Mouse (Mus musculus): ENCODE data around the gene Osbpl10. TPM values are rescaled to one million over a fixed set of nuclear protein-coding genes. Genes with fewer than 3 reads are reported as not detected.
A peak's percentile ranks its signal among the peaks of the same experiment; 100 is the strongest.

Osbpl10 gene
- polyA plus RNA-seq, 1 experiment: 7.1 TPM

GRCm38 (mm10) chr9:115192890-115193289 lies 214.5 kb downstream of the Osbpl10 start:
- WGBS: 76% methylated on average over 3 of the region's 3 CpGs
- no peak overlapping the region for H3K4me3 ChIP-seq (replicated peaks; ENCODE audit: extremely low read depth, low read depth, low read length)
- DNase-seq: no peak
- peaks cover 3% of the 10 kb centered on the region; the same call in 1 of the 2 replicates for H3K4me1 ChIP-seq (ENCODE audit: control insufficient read depth, insufficient read depth, low read length)
- TF ChIP-seq POLR2A (IDR thresholded peaks at IDR 0.05; ENCODE audit: borderline replicate concordance, extremely low read depth, low read depth, low read length): no peak
- no peak for TF ChIP-seq CTCF (IDR thresholded peaks at IDR 0.05; ENCODE audit: insufficient read depth, low read length)

- 66% methylated on average over 7 of the region's 7 CpGs for WGBS
- 0 out of 2 replicates have a peak, but pooled peaks cover 3% of the 10 kb centered on the region for H3K4me1 ChIP-seq (ENCODE audit: control insufficient read depth, insufficient read depth, low read length)
- H3K4me3 ChIP-seq (replicated peaks; ENCODE audit: extremely low read depth, low read depth, low read length): no peak overlapping the region
- TF ChIP-seq POLR2A (IDR thresholded peaks at IDR 0.05; ENCODE audit: borderline replicate concordance, extremely low read depth, low read depth, low read length) (no peak), CTCF (IDR thresholded peaks at IDR 0.05; ENCODE audit: insufficient read depth, low read length) (no peak)
- peak; percentile 52 for DNase-seq
Observed at GRCm38 (mm10) chr9:115197082-115197481, 218.7 kb downstream of the Osbpl10 start.

DNA sequence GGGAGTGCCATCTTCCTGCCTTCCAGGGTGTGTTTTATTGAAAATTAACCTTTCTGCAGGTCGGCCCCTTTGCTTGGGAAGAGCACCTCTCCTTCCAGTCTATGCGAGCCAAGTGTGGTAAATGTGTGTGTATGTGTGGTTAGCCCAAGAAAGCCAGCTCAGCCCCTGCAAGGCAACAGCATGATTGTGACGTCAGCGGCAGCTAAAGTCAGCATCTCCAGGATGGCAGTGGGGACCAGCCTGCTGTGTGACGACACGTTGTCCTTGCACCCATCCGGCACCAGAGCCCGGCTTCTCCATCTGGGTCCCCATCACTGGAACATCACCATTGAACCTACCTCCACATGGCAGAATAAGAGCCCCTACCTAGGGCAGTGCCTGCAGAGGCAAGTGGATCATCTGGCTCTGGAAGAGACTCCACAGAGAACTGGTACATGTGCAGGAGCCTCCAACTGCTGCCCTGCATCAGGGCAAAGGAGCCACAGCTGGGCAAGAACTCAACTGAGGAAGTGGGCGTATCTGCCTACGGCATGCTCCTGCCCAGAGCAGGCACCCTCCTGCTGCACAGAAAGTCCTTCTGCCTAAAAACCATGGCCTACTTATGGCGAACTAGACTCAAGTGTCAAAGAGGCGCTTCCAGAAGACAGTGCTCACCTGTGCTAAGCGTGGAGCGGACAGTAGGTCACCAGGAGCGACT lies 221.9 kb downstream of the Osbpl10 start:
- DNase-seq: no peak
- TF ChIP-seq POLR2A (IDR thresholded peaks at IDR 0.05; ENCODE audit: borderline replicate concordance, extremely low read depth, low read depth, low read length): no peak
- no peak for TF ChIP-seq CTCF (IDR thresholded peaks at IDR 0.05; ENCODE audit: insufficient read depth, low read length)
- Histone ChIP-seq H3K4me3 (replicated peaks; ENCODE audit: extremely low read depth, low read depth, low read length) (no peak overlapping the region), H3K4me1 (ENCODE audit: control insufficient read depth, insufficient read depth, low read length) (0 out of 2 replicates have a peak, but pooled peaks cover 3% of the 10 kb centered on the region)
- WGBS: 87% methylated on average over 15 of the region's 15 CpGs

DNA sequence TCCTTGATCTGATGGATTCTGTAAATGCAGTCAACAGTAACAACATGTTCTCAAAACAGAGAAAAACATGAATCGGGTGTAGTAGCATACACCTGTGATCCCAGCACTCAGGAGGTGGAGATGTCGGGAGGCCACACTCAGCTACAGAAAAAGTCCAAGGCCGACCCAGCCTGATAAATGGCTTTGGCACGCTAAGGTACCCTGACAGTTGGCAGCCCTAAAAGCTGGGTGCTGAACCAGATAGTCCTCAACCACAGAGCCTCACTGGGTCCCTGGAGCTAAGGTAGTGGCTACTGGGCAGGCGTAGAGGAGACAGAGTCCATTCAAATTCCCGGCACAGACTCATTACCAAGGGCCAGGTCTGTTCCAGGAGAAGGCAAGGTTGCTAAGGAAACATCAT lies 222.9 kb downstream of the Osbpl10 start:
- WGBS: 94% methylated on average over 6 of the region's 6 CpGs
- no peak for TF ChIP-seq CTCF (IDR thresholded peaks at IDR 0.05; ENCODE audit: insufficient read depth, low read length)
- TF ChIP-seq POLR2A (IDR thresholded peaks at IDR 0.05; ENCODE audit: borderline replicate concordance, extremely low read depth, low read depth, low read length): no peak
- no peak overlapping the region for H3K4me3 ChIP-seq (replicated peaks; ENCODE audit: extremely low read depth, low read depth, low read length)

DNA sequence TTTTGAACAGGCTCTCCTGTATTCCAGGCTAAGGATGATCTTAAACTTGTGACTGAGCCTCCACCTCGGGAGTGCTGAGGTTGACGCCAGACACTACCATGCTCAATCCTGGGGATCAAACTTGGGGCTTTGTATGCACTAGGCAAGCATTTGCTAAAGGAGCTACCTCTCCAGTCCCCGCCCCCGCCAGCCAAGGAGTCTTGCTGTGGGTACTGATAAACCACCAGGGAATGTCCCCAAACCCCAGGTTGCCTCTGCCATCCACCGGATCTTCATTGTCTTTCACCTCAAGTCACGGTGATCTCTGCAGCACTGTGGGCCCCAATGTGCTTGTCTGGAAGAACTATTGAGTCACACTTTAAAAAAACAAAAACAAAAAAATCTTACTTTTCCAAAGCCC lies 224.8 kb downstream of the Osbpl10 start:
- DNase-seq: no peak
- 75% methylated on average over 6 of the region's 6 CpGs for WGBS
- H3K4me1 ChIP-seq (ENCODE audit: control insufficient read depth, insufficient read depth, low read length): no peaks in the 10 kb centered on the region
- TF ChIP-seq CTCF (IDR thresholded peaks at IDR 0.05; ENCODE audit: insufficient read depth, low read length) (no peak), POLR2A (IDR thresholded peaks at IDR 0.05; ENCODE audit: borderline replicate concordance, extremely low read depth, low read depth, low read length) (no peak)
- no peak overlapping the region for H3K4me3 ChIP-seq (replicated peaks; ENCODE audit: extremely low read depth, low read depth, low read length)

More for the DNA sequence above, 222.9 kb downstream of the Osbpl10 start:
- H3K4me1 ChIP-seq (ENCODE audit: control insufficient read depth, insufficient read depth, low read length): 0 out of 2 replicates have a peak, but pooled peaks cover 2% of the 10 kb centered on the region
- DNase-seq: no peak

DNA sequence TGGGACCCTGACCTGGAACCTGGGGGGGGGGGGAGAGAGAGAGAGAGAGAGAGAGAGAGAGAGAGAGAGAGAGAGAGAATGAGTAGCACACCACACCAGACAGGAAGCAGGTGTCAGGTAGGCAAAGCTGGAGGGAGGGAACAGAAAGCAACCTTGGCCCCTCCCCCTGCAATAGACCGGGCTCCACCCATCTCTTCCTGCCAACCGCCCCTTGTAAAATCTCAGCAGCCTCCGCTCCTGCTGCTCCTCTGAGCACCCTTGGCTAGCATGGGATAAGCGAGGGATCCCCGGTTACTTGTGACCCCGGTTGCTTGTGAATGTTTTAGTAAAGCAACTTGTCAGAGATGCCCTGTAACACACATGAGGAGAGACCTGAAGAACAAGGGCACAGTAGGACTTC lies 227.1 kb downstream of the Osbpl10 start:
- no peak for TF ChIP-seq POLR2A (IDR thresholded peaks at IDR 0.05; ENCODE audit: borderline replicate concordance, extremely low read depth, low read depth, low read length)
- TF ChIP-seq CTCF (IDR thresholded peaks at IDR 0.05; ENCODE audit: insufficient read depth, low read length): no peak
- DNase-seq: peak; percentile 31

DNA sequence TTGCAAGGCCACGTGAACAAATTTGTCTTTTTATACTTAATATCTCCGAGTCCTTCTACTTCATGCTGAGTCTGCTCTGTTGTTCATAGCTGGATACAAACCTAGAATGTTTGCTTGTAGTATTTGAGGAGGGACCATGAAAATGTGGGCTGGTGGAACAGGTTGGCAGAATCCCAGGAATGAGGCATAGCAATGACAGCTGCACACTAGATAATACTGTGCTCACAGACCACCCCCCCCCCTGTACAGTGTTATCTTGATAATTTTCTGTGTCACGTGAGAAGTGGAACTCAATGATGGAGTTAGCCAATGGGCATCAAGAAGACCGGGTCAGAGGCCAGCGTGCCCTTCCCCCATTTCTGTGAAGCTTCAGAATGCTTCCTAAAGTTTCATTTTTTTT lies 227.8 kb downstream of the Osbpl10 start:
- no peak overlapping the region for H3K4me3 ChIP-seq (replicated peaks; ENCODE audit: extremely low read depth, low read depth, low read length)
- WGBS: 54% methylated on average over 5 of the region's 5 CpGs
- no peak for DNase-seq
- H3K4me1 ChIP-seq (ENCODE audit: control insufficient read depth, insufficient read depth, low read length): no peaks in the 10 kb centered on the region
- TF ChIP-seq CTCF (IDR thresholded peaks at IDR 0.05; ENCODE audit: insufficient read depth, low read length) (no peak), POLR2A (IDR thresholded peaks at IDR 0.05; ENCODE audit: borderline replicate concordance, extremely low read depth, low read depth, low read length) (no peak)

More for the DNA sequence above, 227.1 kb downstream of the Osbpl10 start:
- WGBS: 10% methylated on average over 6 of the region's 6 CpGs
- Histone ChIP-seq H3K4me3 (replicated peaks; ENCODE audit: extremely low read depth, low read depth, low read length) (no peak overlapping the region), H3K4me1 (ENCODE audit: control insufficient read depth, insufficient read depth, low read length) (no peaks in the 10 kb centered on the region)

DNA sequence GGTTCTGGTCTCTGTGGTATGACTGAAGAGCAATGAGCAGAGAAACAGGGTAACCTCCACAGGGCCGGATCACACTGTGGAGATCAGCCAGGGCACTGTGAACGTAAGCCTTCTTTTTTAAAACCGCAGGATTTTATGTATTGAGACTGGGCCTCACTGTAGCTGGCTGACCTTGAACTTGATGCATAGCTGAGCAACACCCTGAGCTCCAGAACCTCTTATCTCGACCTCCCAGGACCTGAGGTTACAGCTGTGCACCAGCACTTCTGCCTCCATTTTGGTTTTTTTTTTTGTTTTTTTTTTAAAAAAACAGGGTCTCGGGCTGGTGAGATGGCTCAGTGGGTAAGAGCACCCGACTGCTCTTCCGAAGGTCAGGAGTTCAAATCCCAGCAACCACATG lies 231.4 kb downstream of the Osbpl10 start:
- Histone ChIP-seq H3K4me1 (ENCODE audit: control insufficient read depth, insufficient read depth, low read length) (no peaks in the 10 kb centered on the region; the same call in 1 of the 2 replicates), H3K4me3 (replicated peaks; ENCODE audit: extremely low read depth, low read depth, low read length) (no peak overlapping the region)
- no peak for DNase-seq
- 92% methylated on average over 7 of the region's 7 CpGs for WGBS
- TF ChIP-seq POLR2A (IDR thresholded peaks at IDR 0.05; ENCODE audit: borderline replicate concordance, extremely low read depth, low read depth, low read length): no peak
- no peak for TF ChIP-seq CTCF (IDR thresholded peaks at IDR 0.05; ENCODE audit: insufficient read depth, low read length)

DNA sequence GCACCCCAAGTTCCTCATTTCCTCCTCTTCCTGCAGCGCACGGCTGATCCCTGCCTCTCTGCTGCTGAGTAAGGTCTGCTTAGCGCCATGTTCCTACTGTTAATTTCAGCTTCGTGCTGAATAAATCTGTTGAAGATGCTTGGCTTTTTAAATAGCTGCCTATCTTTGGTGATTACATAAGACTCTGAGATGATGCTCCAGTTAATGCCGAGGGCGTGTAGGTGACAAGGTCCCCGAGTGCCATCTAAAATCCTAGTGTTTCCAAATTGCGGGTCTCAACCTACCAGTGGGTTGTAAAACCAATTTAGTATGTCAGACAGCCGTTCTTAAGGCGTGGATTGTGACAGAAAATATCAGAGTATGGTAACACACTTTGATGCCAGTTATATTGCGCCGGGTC lies 232.2 kb downstream of the Osbpl10 start:
- TF ChIP-seq POLR2A (IDR thresholded peaks at IDR 0.05; ENCODE audit: borderline replicate concordance, extremely low read depth, low read depth, low read length): no peak
- no peak for TF ChIP-seq CTCF (IDR thresholded peaks at IDR 0.05; ENCODE audit: insufficient read depth, low read length)
- DNase-seq: no peak
- 89% methylated on average over 12 of the region's 12 CpGs for WGBS
- Histone ChIP-seq H3K4me3 (replicated peaks; ENCODE audit: extremely low read depth, low read depth, low read length) (no peak overlapping the region), H3K4me1 (ENCODE audit: control insufficient read depth, insufficient read depth, low read length) (no peaks in the 10 kb centered on the region; the same call in 1 of the 2 replicates)

DNA sequence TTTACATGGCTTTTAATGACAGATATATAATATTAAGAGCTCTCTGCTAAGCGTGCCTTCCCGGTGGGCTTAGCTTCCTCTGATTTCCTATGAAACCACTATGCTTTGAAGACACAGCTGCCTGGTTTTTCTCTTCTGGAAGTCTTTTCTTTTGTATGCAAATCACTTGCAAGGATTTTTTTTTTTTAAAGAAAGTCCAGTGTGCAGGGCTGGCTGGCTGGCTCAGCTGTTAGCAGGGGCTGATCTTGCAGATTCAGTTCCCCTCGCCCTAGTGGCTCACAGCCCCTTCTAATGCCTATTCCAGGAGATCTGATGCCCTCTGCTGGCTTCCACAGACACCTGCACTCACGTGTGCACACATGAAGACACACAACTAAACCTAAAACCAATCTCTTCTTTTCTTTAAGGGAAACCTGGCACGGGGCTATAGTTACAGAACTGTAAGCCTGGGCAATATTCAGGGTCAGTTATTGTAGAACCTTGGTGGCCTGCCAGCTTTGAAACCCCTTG lies 235.4 kb downstream of the Osbpl10 start:
- 86% methylated on average over 5 of the region's 5 CpGs for WGBS
- no peaks in the 10 kb centered on the region; the same call in 1 of the 2 replicates for H3K4me1 ChIP-seq (ENCODE audit: control insufficient read depth, insufficient read depth, low read length)
- TF ChIP-seq CTCF (IDR thresholded peaks at IDR 0.05; ENCODE audit: insufficient read depth, low read length) (no peak), POLR2A (IDR thresholded peaks at IDR 0.05; ENCODE audit: borderline replicate concordance, extremely low read depth, low read depth, low read length) (no peak)
- no peak for DNase-seq
- H3K4me3 ChIP-seq (replicated peaks; ENCODE audit: extremely low read depth, low read depth, low read length): no peak overlapping the region

Measured in lung, adult 2 months (tissue).